Mouse (Mus musculus) hindbrain, embryonic 11.5 days (tissue): Measurements from ENCODE around the gene St3gal2. TPM values are rescaled to one million over a fixed set of nuclear protein-coding genes. Genes with fewer than 3 reads are reported as not detected.
A peak's percentile ranks its signal among the peaks of the same experiment; 100 is the strongest.
"Not testable (repeated sequence)": the region's sequence is repeated elsewhere in the genome, so short reads cannot be mapped to it uniquely, and the experiment has no call there.

Experiments
- ATAC-seq: fragments of 200-750 bp; cut with Nextera tagmentation; 2 replicates; pipeline ENCODE4 v1.8.0; 2017; ENCODE audit warnings: mild to moderate bottlenecking, moderate TSS enrichment, moderate library complexity; ENCODE audit not compliant: low FRiP score
- DNase-seq: peaks from one replicate; pipeline ENCODE4 v3.0.0-alpha.2; 2015; ENCODE audit warnings: low spot score
- H3K27ac ChIP-seq: fragments of 300-500 bp; sonication (generic); 2 replicates; pipeline ENCODE4 v1.5.1; 2014; ENCODE audit warnings: mild to moderate bottlenecking, low read depth, low read length
- H3K27me3 ChIP-seq: fragments of 300-500 bp; sonication (generic); 2 replicates; pipeline ENCODE4 v1.6.1; 2014; ENCODE audit warnings: mild to moderate bottlenecking, low read length, moderate library complexity, mixed read lengths; ENCODE audit not compliant: control insufficient read depth, insufficient read depth
- H3K36me3 ChIP-seq: fragments of 300-500 bp; sonication (generic); 2 replicates; pipeline ENCODE4 v1.6.1; 2014; ENCODE audit warnings: mild to moderate bottlenecking, low read length, moderate library complexity, mixed read lengths; ENCODE audit not compliant: control insufficient read depth, insufficient read depth
- H3K4me1 ChIP-seq: fragments of 300-500 bp; sonication (generic); replicated peaks from 2 replicates; pipeline ENCODE4 v1.6.1; 2014; ENCODE audit warnings: low read length, mixed read lengths; ENCODE audit not compliant: control insufficient read depth, insufficient read depth
- H3K4me2 ChIP-seq: fragments of 300-500 bp; sonication (generic); replicated peaks from 2 replicates; pipeline ENCODE4 v1.6.1; 2014; ENCODE audit warnings: mild to moderate bottlenecking, low read depth, low read length
- H3K4me3 ChIP-seq: fragments of 300-500 bp; sonication (generic); 2 replicates; pipeline ENCODE4 v1.5.1; 2014; ENCODE audit warnings: low read depth, low read length
- H3K9ac ChIP-seq: fragments of 300-500 bp; sonication (generic); 2 replicates; pipeline ENCODE4 v1.6.1; 2014; ENCODE audit warnings: low read depth, low read length
- H3K9me3 ChIP-seq: fragments of 300-500 bp; sonication (generic); 2 replicates; pipeline ENCODE4 v1.6.1; 2016; ENCODE audit warnings: low read length; ENCODE audit not compliant: control insufficient read depth
- WGBS: fragments of 180-500 bp; shearing (Covaris S2); extraction: QIAGEN DNeasy Blood & Tissue Kit; methylation state at CpG from one replicate; pipeline ENCODE4 v1.1.7; 2014; 5-methylcytosine and 5-hydroxymethylcytosine counted together
- polyA plus RNA-seq: library from polyadenylated mRNA; unstranded; fragments of >200 nt; fragmentation: Nextera tagmentation; extraction: Ambion mirVana; gene quantifications from 2 replicates; pipeline ENCODE4 v1.2.1, GENCODE M21; 2014

St3gal2 gene
- polyA plus RNA-seq, 1 experiment from 2014 or later = 11.8 TPM

GRCm38 (mm10) chr8:110902579-110902965 lies 17.1 kb upstream of the St3gal2 start:
- Histone ChIP-seq H3K9ac (no peak overlapping the region), H3K4me2 (0 out of 2 replicates have a peak overlapping the region, but pooled peaks have one; percentile 56), H3K27me3 (no peaks in the 10 kb centered on the region), H3K4me3 (peak overlapping the region; percentile 82), H3K36me3 (no peaks in the 10 kb centered on the region), H3K27ac (no peak overlapping the region), H3K4me1 (no peaks in the 10 kb centered on the region), H3K9me3 (no peaks in the 10 kb centered on the region)
- no peak for DNase-seq
- 64% methylated on average over 2 of the region's 2 CpGs for WGBS
- 0 out of 2 replicates have a peak, but pooled peaks have one; percentile 12 for ATAC-seq

GRCm38 (mm10) chr8:110905404-110905803 lies 14.3 kb upstream of the St3gal2 start:
- H3K4me2 ChIP-seq = no peak overlapping the region
- H3K4me3 ChIP-seq = no peak overlapping the region
- ATAC-seq (no peak), DNase-seq (no peak)
- H3K27ac ChIP-seq = no peak overlapping the region
- H3K9me3 ChIP-seq = no peaks in the 10 kb centered on the region
- no peaks in the 10 kb centered on the region for H3K36me3 ChIP-seq
- 90% methylated on average over 6 of the region's 6 CpGs for WGBS
- no peak overlapping the region for H3K9ac ChIP-seq
- no peaks in the 10 kb centered on the region for H3K27me3 ChIP-seq
- H3K4me1 ChIP-seq = no peaks in the 10 kb centered on the region

- H3K36me3 ChIP-seq = no peaks in the 10 kb centered on the region
- H3K4me2 ChIP-seq = no peak overlapping the region
- no peaks in the 10 kb centered on the region for H3K4me1 ChIP-seq
- H3K9me3 ChIP-seq = no peaks in the 10 kb centered on the region
- H3K9ac ChIP-seq = no peak overlapping the region
- ATAC-seq = no peak
- WGBS = 86% methylated on average over 1 of the region's 1 CpGs
- no peak overlapping the region for H3K4me3 ChIP-seq
- H3K27me3 ChIP-seq = no peaks in the 10 kb centered on the region
- no peak for DNase-seq
- no peak overlapping the region for H3K27ac ChIP-seq
These were observed 13.0 kb upstream of the St3gal2 start for GRCm38 (mm10) chr8:110906682-110907081.

GRCm38 (mm10) chr8:110909850-110910249 lies 9.9 kb upstream of the St3gal2 start:
- not testable (repeated sequence) for H3K27ac ChIP-seq, DNase-seq, H3K4me2 ChIP-seq, H3K4me3 ChIP-seq, H3K36me3 ChIP-seq, H3K4me1 ChIP-seq, H3K9me3 ChIP-seq, ATAC-seq, H3K27me3 ChIP-seq, H3K9ac ChIP-seq

GRCm38 (mm10) chr8:110911576-110912570 lies 7.8 kb upstream of the St3gal2 start:
- WGBS = 85% methylated on average over 15 of the region's 15 CpGs
- Histone ChIP-seq H3K4me3 (no peak overlapping the region), H3K4me1 (no peaks in the 10 kb centered on the region), H3K9me3 (no peaks in the 10 kb centered on the region), H3K9ac (no peak overlapping the region), H3K27ac (no peak overlapping the region), H3K4me2 (no peak overlapping the region), H3K36me3 (no peaks in the 10 kb centered on the region), H3K27me3 (no peaks in the 10 kb centered on the region)
- DNase-seq (no peak), ATAC-seq (no peak)

- no peaks in the 10 kb centered on the region for H3K27me3 ChIP-seq
- H3K9ac ChIP-seq = no peak overlapping the region
- no peak for ATAC-seq
- no peaks in the 10 kb centered on the region for H3K4me1 ChIP-seq
- 82% methylated on average over 2 of the region's 2 CpGs for WGBS
- no peak overlapping the region for H3K4me3 ChIP-seq
- DNase-seq = no peak
- no peaks in the 10 kb centered on the region for H3K36me3 ChIP-seq
- no peaks in the 10 kb centered on the region for H3K9me3 ChIP-seq
- H3K4me2 ChIP-seq = no peak overlapping the region
- no peak overlapping the region for H3K27ac ChIP-seq
These were observed 2.3 kb upstream of the St3gal2 start for GRCm38 (mm10) chr8:110917415-110917814.

GRCm38 (mm10) chr8:110918027-110918426 lies 1.7 kb upstream of the St3gal2 start:
- no peak overlapping the region for H3K4me2 ChIP-seq
- ATAC-seq (no peak), DNase-seq (no peak)
- no peaks in the 10 kb centered on the region for H3K36me3 ChIP-seq
- H3K4me3 ChIP-seq = no peak overlapping the region
- no peaks in the 10 kb centered on the region for H3K9me3 ChIP-seq
- no peaks in the 10 kb centered on the region for H3K27me3 ChIP-seq
- H3K27ac ChIP-seq = no peak overlapping the region
- WGBS = 83% methylated on average over 11 of the region's 11 CpGs
- H3K9ac ChIP-seq = no peak overlapping the region
- H3K4me1 ChIP-seq = no peaks in the 10 kb centered on the region

- 67% methylated on average over 8 of the region's 8 CpGs for WGBS
- no peak overlapping the region for H3K27ac ChIP-seq
- ATAC-seq = no peak
- no peaks in the 10 kb centered on the region for H3K27me3 ChIP-seq
- H3K9me3 ChIP-seq = no peaks in the 10 kb centered on the region
- DNase-seq = no peak
- no peak overlapping the region for H3K4me2 ChIP-seq
- no peak overlapping the region for H3K9ac ChIP-seq
- H3K36me3 ChIP-seq = no peaks in the 10 kb centered on the region
- no peaks in the 10 kb centered on the region for H3K4me1 ChIP-seq
- H3K4me3 ChIP-seq = no peak overlapping the region
These were observed 1.3 kb upstream of the St3gal2 start for GRCm38 (mm10) chr8:110918460-110918859.
